Mouse (Mus musculus) natural killer cell, adult 2 months (primary cell): ENCODE data around the gene Chst4.
"Not testable (repeated sequence)": the region's sequence is repeated elsewhere in the genome, so short reads cannot be mapped to it uniquely, and the experiment has no call there.

ENCODE experiments used
- DNase-seq, 2 experiments: peaks; one replicate each; pipeline ENCODE4 v3.0.0; 2022; ENCODE audit warnings: low spot score in 2 of 2

The Chst4 gene

GRCm38 (mm10) chr8:110039659-110040058 lies at the start of gene Chst4:
Gene Chst4 (minus strand): TSS chr8:110039740.
- no peak for DNase-seq

- DNase-seq = no peak
These were observed 43.0 kb upstream of the Chst4 start for GRCm38 (mm10) chr8:110082416-110083105.

GRCm38 (mm10) chr8:110079282-110080221 lies 40.0 kb upstream of the Chst4 start, which contains the start of gene Zfp612:
Gene Zfp612 (plus strand): TSS chr8:110079746.
- peak; percentile 42 to 46 for DNase-seq

GRCm38 (mm10) chr8:110074496-110074895 lies 35.0 kb upstream of the Chst4 start:
- no peak for DNase-seq

- DNase-seq = peak in 1 of 2 experiments; percentile 9
These were observed 32.1 kb upstream of the Chst4 start for GRCm38 (mm10) chr8:110071600-110071999.

- no peak for DNase-seq
These were observed 30.2 kb upstream of the Chst4 start for GRCm38 (mm10) chr8:110069706-110070105.

- no peak for DNase-seq
These were observed 26.1 kb upstream of the Chst4 start for GRCm38 (mm10) chr8:110065676-110066075.

- no peak for DNase-seq
These were observed 25.2 kb upstream of the Chst4 start for GRCm38 (mm10) chr8:110064606-110065365.

- DNase-seq = no peak
These were observed 24.6 kb upstream of the Chst4 start for GRCm38 (mm10) chr8:110064161-110064560.

GRCm38 (mm10) chr8:110058207-110058606 lies 18.7 kb upstream of the Chst4 start:
- DNase-seq = no peak

GRCm38 (mm10) chr8:110051208-110051607 lies 11.7 kb upstream of the Chst4 start:
- DNase-seq = no peak

- DNase-seq = no peak
These were observed 969 bp upstream of the Chst4 start for GRCm38 (mm10) chr8:110040509-110040908.

- no peak for DNase-seq
These were observed 324 bp downstream of the Chst4 start for GRCm38 (mm10) chr8:110039216-110039615.

- DNase-seq = no peak
These were observed 3.4 kb downstream of the Chst4 start for GRCm38 (mm10) chr8:110036156-110036555.

- no peak for DNase-seq
These were observed 5.2 kb downstream of the Chst4 start for GRCm38 (mm10) chr8:110034331-110034730.

- DNase-seq = not testable (repeated sequence)
These were observed 5.8 kb downstream of the Chst4 start for GRCm38 (mm10) chr8:110033771-110034170.

- DNase-seq = no peak
These were observed 16.7 kb downstream of the Chst4 start for GRCm38 (mm10) chr8:110022768-110023344.

- no peak for DNase-seq
These were observed 17.5 kb downstream of the Chst4 start for GRCm38 (mm10) chr8:110022081-110022480.

- peak in 1 of 2 experiments; percentile 5 for DNase-seq
These were observed 28.7 kb downstream of the Chst4 start for GRCm38 (mm10) chr8:110010868-110011267.

- DNase-seq = no peak
These were observed 30.5 kb downstream of the Chst4 start for GRCm38 (mm10) chr8:110008995-110009446.

GRCm38 (mm10) chr8:110008228-110008994 lies 31.1 kb downstream of the Chst4 start:
- no peak for DNase-seq
